Mouse (Mus musculus): Measurements from ENCODE around the gene Hyal6. TPM values are rescaled to one million over a fixed set of nuclear protein-coding genes. Genes with fewer than 3 reads are reported as not detected.

Gene Hyal6
- polyA plus RNA-seq (2014; fragmentation: Nextera tagmentation; extraction: Ambion mirVana): not detected in 2 replicates

DNA sequence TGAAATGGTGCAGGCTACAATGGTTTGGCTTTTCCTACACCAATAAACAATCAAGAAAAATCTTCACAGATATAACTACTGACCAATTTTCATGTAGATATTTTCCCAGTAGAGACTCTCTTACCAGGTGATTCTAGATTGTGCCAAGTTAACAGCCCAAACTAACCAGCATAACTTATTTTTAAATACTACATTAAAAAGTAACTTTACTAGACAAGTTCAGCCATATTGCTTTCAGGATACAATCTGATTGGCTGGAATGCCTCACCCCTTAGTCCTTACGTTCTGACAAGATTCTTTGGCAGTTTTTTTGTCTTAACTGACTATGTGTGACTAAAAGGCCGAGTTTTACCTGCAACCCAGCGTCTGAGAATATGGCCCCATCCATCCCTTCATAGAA is at the start of gene Hyal6:
Gene Hyal6 (plus strand): TSS at position 301 of the 400 bp plus-strand sequence.
- H3K36me3 ChIP-seq (replicated peaks; ENCODE audit: control insufficient read depth, insufficient read depth, low read depth, low read length): no peaks in the 10 kb centered on the region
- 86% methylated on average over 3 of the region's 3 CpGs for WGBS
- no peak within 1 kb of the TSS for H3K9ac ChIP-seq (replicated peaks; ENCODE audit: low read length)
- no peaks in the 10 kb centered on the region for H3K27me3 ChIP-seq (ENCODE audit: control insufficient read depth, insufficient read depth, low read length)
- H3K27ac ChIP-seq (replicated peaks; ENCODE audit: low read depth, low read length): no peak within 1 kb of the TSS
- DNase-seq (ENCODE audit: low spot score) (no peak), ATAC-seq (replicated peaks; ENCODE audit: insufficient number of reproducible peaks, low FRiP score, low TSS enrichment, low read depth) (no peak)
- no peaks in the 10 kb centered on the region for H3K9me3 ChIP-seq (replicated peaks; ENCODE audit: control insufficient read depth, low read length)
- no peaks in the 10 kb centered on the region for H3K4me1 ChIP-seq (ENCODE audit: control insufficient read depth, insufficient read depth, low read length)
- H3K4me2 ChIP-seq (ENCODE audit: low read depth, low read length): no peak within 1 kb of the TSS
- H3K4me3 ChIP-seq (ENCODE audit: low read depth, low read length): no peak within 1 kb of the TSS

DNA sequence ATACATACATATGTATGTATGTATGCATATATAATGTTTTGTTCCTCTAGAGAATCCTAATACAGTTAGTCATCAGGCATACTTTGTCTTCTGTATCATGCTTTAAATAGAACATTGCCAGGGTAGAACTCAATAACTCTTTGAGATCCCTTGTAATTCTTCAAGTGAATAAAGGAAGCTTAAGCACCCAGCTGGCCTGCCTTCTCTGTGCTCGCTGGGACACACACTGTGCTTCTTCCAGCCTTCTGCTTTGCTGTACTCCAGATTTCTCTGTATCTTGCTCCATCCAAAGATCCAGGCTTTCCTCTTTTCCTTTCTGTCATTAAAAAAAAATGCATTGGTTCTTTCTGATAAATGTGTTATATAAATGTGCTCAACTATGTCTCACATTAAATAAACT is 45.2 kb upstream of the Hyal6 start:
- no peak overlapping the region for H3K4me2 ChIP-seq (ENCODE audit: low read depth, low read length)
- WGBS: 45% methylated on average over 1 of the region's 1 CpGs
- H3K4me3 ChIP-seq (ENCODE audit: low read depth, low read length): no peak overlapping the region
- no peaks in the 10 kb centered on the region for H3K27me3 ChIP-seq (ENCODE audit: control insufficient read depth, insufficient read depth, low read length)
- no peak for DNase-seq (ENCODE audit: low spot score)
- ATAC-seq (replicated peaks; ENCODE audit: insufficient number of reproducible peaks, low FRiP score, low TSS enrichment, low read depth): no peak
- H3K9ac ChIP-seq (replicated peaks; ENCODE audit: low read length): no peak overlapping the region
- H3K36me3 ChIP-seq (replicated peaks; ENCODE audit: control insufficient read depth, insufficient read depth, low read depth, low read length): no peaks in the 10 kb centered on the region
- no peaks in the 10 kb centered on the region for H3K9me3 ChIP-seq (replicated peaks; ENCODE audit: control insufficient read depth, low read length)
- no peaks in the 10 kb centered on the region for H3K4me1 ChIP-seq (ENCODE audit: control insufficient read depth, insufficient read depth, low read length)
- no peak overlapping the region for H3K27ac ChIP-seq (replicated peaks; ENCODE audit: low read depth, low read length)

DNA sequence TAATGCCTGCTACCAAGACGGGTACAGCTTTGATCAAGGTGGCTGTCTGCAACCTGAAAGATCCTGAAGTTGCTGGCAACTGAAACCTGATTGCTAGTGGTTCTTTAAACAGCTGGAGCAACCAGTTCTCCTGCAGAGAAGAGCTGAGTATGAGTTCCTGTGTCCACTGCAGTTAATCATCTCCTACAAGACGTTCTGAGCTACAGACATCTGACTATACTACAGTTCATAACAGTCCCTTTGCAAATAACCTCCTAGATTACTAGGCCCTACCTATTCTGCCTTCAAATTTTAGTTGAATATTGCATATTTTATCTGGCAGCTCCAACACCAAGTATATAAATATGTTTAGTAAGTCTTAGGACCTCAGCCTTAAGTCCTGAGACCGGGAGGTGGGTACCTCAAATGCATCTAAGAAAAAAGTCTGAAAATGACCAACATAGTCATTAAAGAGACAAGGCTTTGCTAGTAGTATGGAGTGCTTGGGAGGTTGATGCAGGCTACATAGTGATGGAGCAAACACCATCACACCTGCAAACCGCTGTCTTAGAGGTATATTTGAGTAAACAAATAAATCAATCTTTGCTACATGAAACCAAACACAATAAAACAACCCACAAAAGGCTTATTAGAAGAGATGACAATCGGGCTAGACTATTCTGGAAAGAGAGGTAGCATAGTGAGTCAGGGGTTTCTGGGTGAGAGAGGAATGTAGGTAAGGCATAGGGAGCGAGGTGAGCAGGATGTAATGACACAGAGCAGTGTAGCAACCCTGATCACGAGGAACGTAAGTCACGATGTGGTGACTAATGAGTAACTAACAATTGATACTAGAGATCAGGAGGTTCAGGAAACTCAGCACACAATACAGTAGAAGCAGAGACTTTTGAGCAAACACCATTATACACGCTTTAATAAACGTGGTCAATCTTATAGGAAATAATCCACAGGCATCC is 38.3 kb upstream of the Hyal6 start:
- Histone ChIP-seq H3K27me3 (ENCODE audit: control insufficient read depth, insufficient read depth, low read length) (no peaks in the 10 kb centered on the region), H3K9ac (replicated peaks; ENCODE audit: low read length) (no peak overlapping the region), H3K4me2 (ENCODE audit: low read depth, low read length) (no peak overlapping the region), H3K4me3 (ENCODE audit: low read depth, low read length) (no peak overlapping the region), H3K4me1 (ENCODE audit: control insufficient read depth, insufficient read depth, low read length) (no peaks in the 10 kb centered on the region), H3K27ac (replicated peaks; ENCODE audit: low read depth, low read length) (no peak overlapping the region), H3K9me3 (replicated peaks; ENCODE audit: control insufficient read depth, low read length) (no peaks in the 10 kb centered on the region), H3K36me3 (replicated peaks; ENCODE audit: control insufficient read depth, insufficient read depth, low read depth, low read length) (no peaks in the 10 kb centered on the region)
- DNase-seq (ENCODE audit: low spot score) (no peak), ATAC-seq (replicated peaks; ENCODE audit: insufficient number of reproducible peaks, low FRiP score, low TSS enrichment, low read depth) (no peak)
- 86% methylated on average over 11 of the region's 11 CpGs for WGBS

DNA sequence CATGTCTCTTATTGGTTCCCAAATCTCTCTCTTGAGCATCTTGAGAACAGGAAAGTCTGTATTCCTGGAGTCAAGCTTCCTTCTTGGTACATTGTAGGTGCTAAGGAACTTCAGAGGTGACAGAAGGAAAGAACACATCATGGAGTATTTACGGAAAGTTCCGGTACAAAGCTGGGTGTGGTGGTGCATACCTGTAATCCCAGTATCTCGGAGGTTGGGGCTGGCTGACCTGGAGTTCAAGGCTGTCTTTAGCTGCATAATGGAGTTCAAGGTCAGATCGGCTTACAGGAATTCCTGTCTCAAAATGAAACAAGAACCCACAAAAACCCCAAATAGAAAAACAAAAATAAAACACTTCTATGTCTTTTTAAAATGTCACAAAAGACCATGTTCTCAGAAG is 36.9 kb upstream of the Hyal6 start:
- no peaks in the 10 kb centered on the region for H3K36me3 ChIP-seq (replicated peaks; ENCODE audit: control insufficient read depth, insufficient read depth, low read depth, low read length)
- 88% methylated on average over 4 of the region's 4 CpGs for WGBS
- H3K4me1 ChIP-seq (ENCODE audit: control insufficient read depth, insufficient read depth, low read length): no peaks in the 10 kb centered on the region
- no peak overlapping the region for H3K27ac ChIP-seq (replicated peaks; ENCODE audit: low read depth, low read length)
- H3K9ac ChIP-seq (replicated peaks; ENCODE audit: low read length): no peak overlapping the region
- no peak overlapping the region for H3K4me2 ChIP-seq (ENCODE audit: low read depth, low read length)
- no peaks in the 10 kb centered on the region for H3K27me3 ChIP-seq (ENCODE audit: control insufficient read depth, insufficient read depth, low read length)
- no peaks in the 10 kb centered on the region for H3K9me3 ChIP-seq (replicated peaks; ENCODE audit: control insufficient read depth, low read length)
- H3K4me3 ChIP-seq (ENCODE audit: low read depth, low read length): no peak overlapping the region
- ATAC-seq (replicated peaks; ENCODE audit: insufficient number of reproducible peaks, low FRiP score, low TSS enrichment, low read depth): no peak
- DNase-seq (ENCODE audit: low spot score): no peak

DNA sequence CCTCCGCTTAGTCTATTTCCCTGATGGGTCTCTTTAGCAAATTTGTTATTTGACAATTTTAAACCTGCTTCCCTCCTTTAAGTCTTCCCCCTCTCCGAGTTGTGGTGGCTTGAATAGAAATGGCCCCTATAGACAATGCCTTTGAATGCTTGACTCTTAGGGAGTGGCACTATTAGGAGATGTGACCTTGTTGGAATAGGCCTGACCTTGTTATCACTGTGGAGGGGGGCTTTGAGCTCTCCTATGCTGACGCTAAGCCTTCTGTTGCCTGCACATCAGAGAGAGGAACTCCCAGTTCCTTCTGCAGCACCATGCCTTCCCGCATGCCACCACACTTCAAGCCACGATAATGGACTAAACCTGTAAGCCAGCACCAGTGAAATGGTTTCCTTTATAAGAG is 35.8 kb upstream of the Hyal6 start:
- Histone ChIP-seq H3K4me1 (ENCODE audit: control insufficient read depth, insufficient read depth, low read length) (no peaks in the 10 kb centered on the region), H3K9me3 (replicated peaks; ENCODE audit: control insufficient read depth, low read length) (no peaks in the 10 kb centered on the region), H3K27ac (replicated peaks; ENCODE audit: low read depth, low read length) (no peak overlapping the region), H3K4me2 (ENCODE audit: low read depth, low read length) (no peak overlapping the region), H3K27me3 (ENCODE audit: control insufficient read depth, insufficient read depth, low read length) (no peaks in the 10 kb centered on the region), H3K9ac (replicated peaks; ENCODE audit: low read length) (no peak overlapping the region), H3K36me3 (replicated peaks; ENCODE audit: control insufficient read depth, insufficient read depth, low read depth, low read length) (no peaks in the 10 kb centered on the region), H3K4me3 (ENCODE audit: low read depth, low read length) (no peak overlapping the region)
- WGBS: 84% methylated on average over 5 of the region's 5 CpGs
- ATAC-seq (replicated peaks; ENCODE audit: insufficient number of reproducible peaks, low FRiP score, low TSS enrichment, low read depth) (no peak), DNase-seq (ENCODE audit: low spot score) (no peak)

DNA sequence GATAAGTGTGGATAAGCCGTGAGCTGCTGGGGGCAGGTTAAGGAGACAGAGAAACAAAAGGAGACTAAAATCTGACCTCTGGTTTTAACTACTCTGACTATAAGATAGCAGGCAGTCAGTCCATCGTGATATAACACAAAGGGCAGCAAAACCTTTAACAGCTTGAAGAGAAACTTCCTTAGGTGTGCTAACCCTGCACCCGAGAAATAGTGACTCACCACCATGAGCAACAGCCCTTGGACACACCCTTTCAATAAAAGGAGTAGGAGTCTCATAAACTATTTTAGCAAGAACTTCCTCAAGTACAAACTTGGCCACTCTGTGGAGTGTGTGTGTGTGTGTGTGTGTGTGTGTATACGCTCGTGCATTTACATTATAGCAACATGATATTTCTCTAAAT is 26.0 kb upstream of the Hyal6 start:
- no peak overlapping the region for H3K9ac ChIP-seq (replicated peaks; ENCODE audit: low read length)
- no peak for DNase-seq (ENCODE audit: low spot score)
- H3K27me3 ChIP-seq (ENCODE audit: control insufficient read depth, insufficient read depth, low read length): no peaks in the 10 kb centered on the region
- H3K4me2 ChIP-seq (ENCODE audit: low read depth, low read length): no peak overlapping the region
- no peak overlapping the region for H3K27ac ChIP-seq (replicated peaks; ENCODE audit: low read depth, low read length)
- ATAC-seq (replicated peaks; ENCODE audit: insufficient number of reproducible peaks, low FRiP score, low TSS enrichment, low read depth): no peak
- H3K4me1 ChIP-seq (ENCODE audit: control insufficient read depth, insufficient read depth, low read length): no peaks in the 10 kb centered on the region
- no peaks in the 10 kb centered on the region for H3K36me3 ChIP-seq (replicated peaks; ENCODE audit: control insufficient read depth, insufficient read depth, low read depth, low read length)
- H3K9me3 ChIP-seq (replicated peaks; ENCODE audit: control insufficient read depth, low read length): no peaks in the 10 kb centered on the region
- no peak overlapping the region for H3K4me3 ChIP-seq (ENCODE audit: low read depth, low read length)
- 85% methylated on average over 5 of the region's 5 CpGs for WGBS

DNA sequence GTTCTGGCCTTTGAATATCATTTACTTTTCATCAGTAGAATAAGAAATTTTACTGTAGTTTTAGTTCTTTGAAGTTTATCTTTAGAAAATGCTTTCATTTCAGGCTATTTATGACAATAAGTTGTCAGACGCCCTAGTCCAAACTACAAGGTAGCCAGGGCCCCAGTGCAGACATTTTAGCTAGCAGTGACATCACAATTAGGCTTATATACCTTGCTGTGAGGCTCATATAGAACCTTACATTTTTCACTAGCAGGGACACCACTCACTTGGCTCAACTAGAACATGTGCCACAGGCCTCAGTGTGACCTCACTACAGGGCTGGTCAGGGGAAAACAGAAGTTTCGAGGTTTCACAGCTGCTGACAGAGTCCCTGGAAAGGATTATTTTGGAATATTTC is 25.5 kb upstream of the Hyal6 start:
- H3K4me3 ChIP-seq (ENCODE audit: low read depth, low read length): no peak overlapping the region
- ATAC-seq (replicated peaks; ENCODE audit: insufficient number of reproducible peaks, low FRiP score, low TSS enrichment, low read depth) (no peak), DNase-seq (ENCODE audit: low spot score) (no peak)
- no peaks in the 10 kb centered on the region for H3K36me3 ChIP-seq (replicated peaks; ENCODE audit: control insufficient read depth, insufficient read depth, low read depth, low read length)
- H3K27ac ChIP-seq (replicated peaks; ENCODE audit: low read depth, low read length): no peak overlapping the region
- WGBS: 76% methylated on average over 2 of the region's 2 CpGs
- no peaks in the 10 kb centered on the region for H3K9me3 ChIP-seq (replicated peaks; ENCODE audit: control insufficient read depth, low read length)
- no peak overlapping the region for H3K4me2 ChIP-seq (ENCODE audit: low read depth, low read length)
- H3K27me3 ChIP-seq (ENCODE audit: control insufficient read depth, insufficient read depth, low read length): no peaks in the 10 kb centered on the region
- H3K9ac ChIP-seq (replicated peaks; ENCODE audit: low read length): no peak overlapping the region
- H3K4me1 ChIP-seq (ENCODE audit: control insufficient read depth, insufficient read depth, low read length): no peaks in the 10 kb centered on the region

DNA sequence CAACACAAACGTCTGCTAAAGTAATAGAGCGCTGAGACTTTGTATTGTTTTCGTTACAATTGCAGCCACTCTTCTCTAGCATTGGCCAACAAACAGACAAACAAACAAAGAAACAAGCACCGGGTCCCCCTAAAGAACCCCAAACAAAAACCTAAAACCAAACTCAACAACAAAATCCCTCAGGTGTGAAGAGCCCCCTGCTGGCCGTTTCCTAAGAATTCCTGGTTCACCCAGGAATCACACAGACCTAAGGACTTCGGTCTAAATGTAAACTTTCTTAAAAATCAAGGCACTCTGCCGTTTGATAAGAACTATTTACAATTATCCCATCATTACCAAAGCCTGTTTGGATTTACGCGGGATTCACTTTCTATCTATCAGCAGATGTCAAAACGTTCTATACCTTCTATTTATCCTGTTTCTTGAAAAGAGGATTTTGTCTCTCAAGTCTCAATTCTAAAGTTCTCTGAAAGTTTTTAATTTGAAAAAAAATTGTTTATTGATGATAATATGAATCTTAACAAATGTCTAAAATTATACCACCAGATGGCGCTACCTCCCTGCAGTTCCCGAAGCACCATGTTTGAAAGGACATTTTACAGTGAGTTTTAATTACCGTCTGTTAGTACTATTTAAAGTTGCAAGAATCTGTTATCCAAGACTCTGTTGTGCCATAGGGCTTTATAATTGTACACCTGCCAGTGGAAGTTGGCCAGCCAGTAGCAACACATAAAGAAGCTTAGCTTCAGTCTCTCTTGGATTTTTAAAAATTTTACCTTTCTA is 11.5 kb upstream of the Hyal6 start:
- no peaks in the 10 kb centered on the region for H3K36me3 ChIP-seq (replicated peaks; ENCODE audit: control insufficient read depth, insufficient read depth, low read depth, low read length)
- no peak overlapping the region for H3K4me3 ChIP-seq (ENCODE audit: low read depth, low read length)
- ATAC-seq (replicated peaks; ENCODE audit: insufficient number of reproducible peaks, low FRiP score, low TSS enrichment, low read depth): no peak
- no peak overlapping the region for H3K9ac ChIP-seq (replicated peaks; ENCODE audit: low read length)
- no peak overlapping the region for H3K4me2 ChIP-seq (ENCODE audit: low read depth, low read length)
- peak; percentile 70 for DNase-seq (ENCODE audit: low spot score)
- no peak overlapping the region for H3K27ac ChIP-seq (replicated peaks; ENCODE audit: low read depth, low read length)
- no peaks in the 10 kb centered on the region for H3K9me3 ChIP-seq (replicated peaks; ENCODE audit: control insufficient read depth, low read length)
- H3K4me1 ChIP-seq (ENCODE audit: control insufficient read depth, insufficient read depth, low read length): no peaks in the 10 kb centered on the region
- H3K27me3 ChIP-seq (ENCODE audit: control insufficient read depth, insufficient read depth, low read length): no peaks in the 10 kb centered on the region
- 31% methylated on average over 13 of the region's 13 CpGs for WGBS

Data from embryonic facial prominence, embryonic 11.5 days (tissue).